30 mouse cellular contexts compared by ENCODE assay signal in genomic region chr9:21283994-21284393, GRCm38 (mm10). TPM values are rescaled to one million over a fixed set of nuclear protein-coding genes. Genes with fewer than 3 reads are reported as not detected.
A peak's percentile ranks its signal among the peaks of the same experiment; 100 is the strongest.
DNase-seq lines count a peak whose midpoint lies in the region; ATAC-seq and TF ChIP-seq lines count a peak whose summit lies in the region.
"Had no signal": no experiment of that assay in that cellular context is flagged by ENCODE, and none has a peak within 500 bp of the region (broad histone marks: within the 10 kb centered on the region; RNA-seq: fewer than 3 reads in every experiment).

No protein-coding gene starts in this region.

- DNase-seq in kidney, postnatal 14 days, result peak; percentile 48
- DNase-seq in kidney, adult 18-20 months, result no peak
- DNase-seq in kidney, postnatal 36 days, result peak; percentile 46 to 51
- no peak for DNase-seq in liver, postnatal 0 days
- DNase-seq in thymus, postnatal 4 days, result no peak
- DNase-seq: adrenal gland, postnatal 36 days; B cell, adult 2 months; cerebellum, adult 18-20 months; cerebellum, postnatal 10 days; gastrocnemius, adult 2 months; gastrocnemius, postnatal 36 days; heart, adult 2 months; heart, postnatal 4 days; left cerebral cortex, postnatal 4 days; lung, adult 2 months; right cerebral cortex, postnatal 4 days; thymus, adult 18-20 months; thymus, postnatal 36 days had no signal

- peaks cover 11% of the 10 kb centered on the region; the same call in 1 of the 2 replicates for H3K4me1 ChIP-seq in intestine, postnatal 0 days (replicated peaks; ENCODE audit: control insufficient read depth, insufficient read depth, low read length)
- H3K4me1 ChIP-seq in liver, postnatal 0 days (ENCODE audit: insufficient read depth), result peaks cover 34% of the 10 kb centered on the region

- ATAC-seq in intestine, postnatal 0 days, result peak; percentile 23; the same call in 1 of the 2 replicates
- ATAC-seq in liver, postnatal 0 days, result 0 out of 2 replicates have a peak, but pooled peaks have one; percentile 8
- ATAC-seq: forebrain, embryonic 16.5 days; midbrain, embryonic 15.5 days had no signal

- H3K4me3 ChIP-seq in intestine, postnatal 0 days (ENCODE audit: low read depth, low read length), result no peak overlapping the region
- H3K4me3 ChIP-seq in liver, postnatal 0 days (ENCODE audit: low read depth, low read length), result no peak overlapping the region
- H3K4me3 ChIP-seq: embryonic facial prominence, embryonic 13.5 days; gastrocnemius, adult 2 months; heart, adult 2 months; heart, embryonic 12.5 days; hindbrain, embryonic 13.5 days; layer of hippocampus, adult 2 months; midbrain, embryonic 10.5 days; midbrain, embryonic 15.5 days; neural tube, embryonic 15.5 days had no signal

- TF ChIP-seq EP300 in liver, postnatal 0 days (IDR thresholded peaks at IDR 0.05; ENCODE audit: low read depth), result no peak

- H3K9me3 ChIP-seq in intestine, postnatal 0 days (ENCODE audit: control insufficient read depth), result no peaks in the 10 kb centered on the region
- no peaks in the 10 kb centered on the region for H3K9me3 ChIP-seq in liver, postnatal 0 days (ENCODE audit: low read length)
- H3K9me3 ChIP-seq: embryonic facial prominence, embryonic 13.5 days; heart, embryonic 12.5 days; hindbrain, embryonic 13.5 days; midbrain, embryonic 10.5 days; midbrain, embryonic 15.5 days; neural tube, embryonic 15.5 days had no signal

- no peak overlapping the region for H3K4me2 ChIP-seq in intestine, postnatal 0 days (replicated peaks; ENCODE audit: low read depth)
- H3K4me2 ChIP-seq in liver, postnatal 0 days (ENCODE audit: low read depth, low read length), result no peak overlapping the region
- H3K4me2 ChIP-seq: embryonic facial prominence, embryonic 13.5 days; heart, embryonic 12.5 days; hindbrain, embryonic 13.5 days; midbrain, embryonic 15.5 days; neural tube, embryonic 15.5 days had no signal

- peak overlapping the region; percentile 31 for H3K27ac ChIP-seq in intestine, postnatal 0 days (ENCODE audit: low read depth, low read length)
- H3K27ac ChIP-seq in liver, postnatal 0 days (ENCODE audit: low read depth), result peak overlapping the region; percentile 45; the same call in 1 of the 2 replicates
- H3K27ac ChIP-seq: embryonic facial prominence, embryonic 13.5 days; gastrocnemius, adult 2 months; heart, adult 2 months; hindbrain, embryonic 13.5 days; kidney, postnatal 0 days; layer of hippocampus, adult 2 months; midbrain, embryonic 10.5 days; midbrain, embryonic 15.5 days; neural tube, embryonic 15.5 days; stomach, postnatal 0 days had no signal

- H3K9ac ChIP-seq in intestine, postnatal 0 days (ENCODE audit: low read depth, low read length), result no peak overlapping the region
- H3K9ac ChIP-seq in liver, postnatal 0 days (replicated peaks), result no peak overlapping the region
- H3K9ac ChIP-seq: embryonic facial prominence, embryonic 13.5 days; heart, embryonic 12.5 days; hindbrain, embryonic 13.5 days; midbrain, embryonic 15.5 days; neural tube, embryonic 15.5 days had no signal

- no peaks in the 10 kb centered on the region for H3K27me3 ChIP-seq in intestine, postnatal 0 days (replicated peaks; ENCODE audit: control insufficient read depth, insufficient read depth, low read length)
- H3K27me3 ChIP-seq in liver, postnatal 0 days (ENCODE audit: insufficient read depth, low read length), result no peaks in the 10 kb centered on the region
- H3K27me3 ChIP-seq: embryonic facial prominence, embryonic 13.5 days; heart, embryonic 12.5 days; hindbrain, embryonic 13.5 days; midbrain, embryonic 15.5 days; neural tube, embryonic 15.5 days had no signal

- 46% methylated on average over 3 of the region's 3 CpGs for WGBS in intestine, postnatal 0 days
- 97% methylated on average over 3 of the region's 3 CpGs for WGBS in liver, postnatal 0 days (ENCODE audit: insufficient replicate concordance)

- TF ChIP-seq CTCF in intestine, postnatal 0 days (IDR thresholded peaks at IDR 0.05; ENCODE audit: low read depth), result no peak
- TF ChIP-seq CTCF in liver, postnatal 0 days (IDR thresholded peaks at IDR 0.05; ENCODE audit: low read depth), result no peak

- H3K36me3 ChIP-seq in intestine, postnatal 0 days (ENCODE audit: control insufficient read depth, insufficient read depth), result peaks cover 41% of the 10 kb centered on the region
- peaks cover 59% of the 10 kb centered on the region for H3K36me3 ChIP-seq in liver, postnatal 0 days (replicated peaks; ENCODE audit: insufficient read depth, low read length)

RNA-seq across cellular contexts. Expression of gene Kri1, which starts 3.8 kb away (rescaled TPM):
- polyA plus RNA-seq in intestine, postnatal 0 days (2015; fragmentation: Nextera tagmentation; extraction: Ambion mirVana), result 7.0 and 7.2 TPM in 2 replicates
- 4.7 and 5.3 TPM in 2 replicates for polyA plus RNA-seq in liver, postnatal 0 days (2015; fragmentation: Nextera tagmentation; extraction: Ambion mirVana)

RNA-seq across cellular contexts. Expression of gene Cdkn2d, which starts 7.2 kb away (rescaled TPM):
- polyA plus RNA-seq in intestine, postnatal 0 days (2015; fragmentation: Nextera tagmentation; extraction: Ambion mirVana), result 24.1 and 25.8 TPM in 2 replicates
- polyA plus RNA-seq in liver, postnatal 0 days (2015; fragmentation: Nextera tagmentation; extraction: Ambion mirVana), result 74.3 and 76.6 TPM in 2 replicates

RNA-seq across cellular contexts. Expression of gene Atg4d, which starts 18.9 kb away (rescaled TPM):
- polyA plus RNA-seq in intestine, postnatal 0 days (2015; fragmentation: Nextera tagmentation; extraction: Ambion mirVana), result 44.7 and 48.1 TPM in 2 replicates
- polyA plus RNA-seq in liver, postnatal 0 days (2015; fragmentation: Nextera tagmentation; extraction: Ambion mirVana), result 49.3 and 51.2 TPM in 2 replicates

RNA-seq across cellular contexts. Expression of gene Ap1m2, which starts 28.1 kb away (rescaled TPM):
- polyA plus RNA-seq in intestine, postnatal 0 days (2015; fragmentation: Nextera tagmentation; extraction: Ambion mirVana), result 192 and 208 TPM in 2 replicates
- polyA plus RNA-seq in liver, postnatal 0 days (2015; fragmentation: Nextera tagmentation; extraction: Ambion mirVana), result 0.32 and 0.54 TPM in 2 replicates
- polyA plus RNA-seq: heart, postnatal 0 days had no signal

RNA-seq across cellular contexts. Expression of gene S1pr5, which starts 35.8 kb away (rescaled TPM):
- polyA plus RNA-seq in intestine, postnatal 0 days (2015; fragmentation: Nextera tagmentation; extraction: Ambion mirVana), result not detected in 2 replicates
- 0.08 and 0.17 TPM in 2 replicates for polyA plus RNA-seq in liver, postnatal 0 days (2015; fragmentation: Nextera tagmentation; extraction: Ambion mirVana)
- polyA plus RNA-seq: kidney, postnatal 0 days had no signal

Comparison
In these comparisons a context has a peak if more than half of its experiments do, and no peak if none do; other contexts are left out.
1. DNase-seq: peak in kidney, postnatal 14 days (single experiment) and kidney, postnatal 36 days (2 of 2); none in kidney, adult 18-20 months (single experiment), liver, postnatal 0 days (single experiment) and thymus, postnatal 4 days (single experiment).